Mouse (Mus musculus) hindbrain, embryonic 15.5 days (tissue): ENCODE measurements around the gene Foxl1. TPM values are rescaled to one million over a fixed set of nuclear protein-coding genes. Genes with fewer than 3 reads are reported as not detected.
A peak's percentile ranks its signal among the peaks of the same experiment; 100 is the strongest.

ENCODE experiments used
- ATAC-seq: fragments of 200-750 bp; cut with Nextera tagmentation; 2 replicates; pipeline ENCODE4 v1.8.0; 2017; ENCODE audit warnings: low read depth, moderate number of reproducible peaks, moderate TSS enrichment; ENCODE audit not compliant: low FRiP score
- H3K27ac ChIP-seq: fragments of 300-500 bp; sonication (generic); replicated peaks from 2 replicates; pipeline ENCODE4 v1.5.1; 2015; ENCODE audit warnings: mild to moderate bottlenecking, inconsistent platforms
- H3K27me3 ChIP-seq: fragments of 300-500 bp; sonication (generic); 2 replicates; pipeline ENCODE4 v1.6.1; 2015; ENCODE audit warnings: control low read depth, inconsistent platforms
- H3K36me3 ChIP-seq: fragments of 300-500 bp; sonication (generic); 2 replicates; pipeline ENCODE4 v1.6.1; 2015; ENCODE audit warnings: control low read depth, inconsistent platforms
- H3K4me1 ChIP-seq: fragments of 300-500 bp; sonication (generic); replicated peaks from 2 replicates; pipeline ENCODE4 v1.6.1; 2015; ENCODE audit warnings: control low read depth, inconsistent platforms
- H3K4me2 ChIP-seq: fragments of 300-500 bp; sonication (generic); 2 replicates; pipeline ENCODE4 v1.6.1; 2015; ENCODE audit warnings: moderate library complexity, mild to moderate bottlenecking, inconsistent platforms
- H3K4me3 ChIP-seq: fragments of 300-500 bp; sonication (generic); 2 replicates; pipeline ENCODE4 v1.5.1; 2015; ENCODE audit warnings: mild to moderate bottlenecking, inconsistent platforms
- H3K9ac ChIP-seq: fragments of 300-500 bp; sonication (generic); 2 replicates; pipeline ENCODE4 v1.6.1; 2015; ENCODE audit warnings: inconsistent platforms
- H3K9me3 ChIP-seq: fragments of 300-500 bp; sonication (generic); 2 replicates; pipeline ENCODE4 v1.6.1; 2016; ENCODE audit warnings: control low read depth, inconsistent platforms
- WGBS: fragments of 180-500 bp; shearing (Covaris S2); methylation state at CpG from one replicate; pipeline ENCODE4 v1.1.7; 2015; 5-methylcytosine and 5-hydroxymethylcytosine counted together
- polyA plus RNA-seq: library from polyadenylated mRNA; unstranded; fragments of >200 nt; fragmentation: Nextera tagmentation; extraction: Ambion mirVana; gene quantifications from 2 replicates; pipeline ENCODE4 v1.2.1, GENCODE M21; 2015

Gene Foxl1
- polyA plus RNA-seq, 1 experiment from 2014 or later: 0.40 TPM

GRCm38 (mm10) chr8:121162413-121162812 is 34.7 kb downstream of the Foxl1 start:
- H3K27ac ChIP-seq: no peak overlapping the region
- no peak for ATAC-seq

GRCm38 (mm10) chr8:121162906-121163695 is 35.4 kb downstream of the Foxl1 start:
- Histone ChIP-seq H3K4me1 (0 out of 2 replicates have a peak, but pooled peaks cover 4% of the 10 kb centered on the region), H3K4me2 (no peak overlapping the region), H3K9me3 (no peaks in the 10 kb centered on the region), H3K27ac (no peak overlapping the region), H3K9ac (no peak overlapping the region), H3K27me3 (no peaks in the 10 kb centered on the region), H3K4me3 (no peak overlapping the region), H3K36me3 (no peaks in the 10 kb centered on the region)
- no peak for ATAC-seq
- 79% methylated on average over 11 of the region's 11 CpGs for WGBS

More at GRCm38 (mm10) chr8:121162413-121162812, 34.7 kb downstream of the Foxl1 start:
- no peak overlapping the region for H3K4me2 ChIP-seq
- 0 out of 2 replicates have a peak, but pooled peaks cover 4% of the 10 kb centered on the region for H3K4me1 ChIP-seq
- H3K4me3 ChIP-seq: no peak overlapping the region
- WGBS: 77% methylated on average over 4 of the region's 4 CpGs
- H3K36me3 ChIP-seq: no peaks in the 10 kb centered on the region
- no peaks in the 10 kb centered on the region for H3K27me3 ChIP-seq
- H3K9ac ChIP-seq: no peak overlapping the region
- no peaks in the 10 kb centered on the region for H3K9me3 ChIP-seq

- 47% methylated on average over 8 of the region's 8 CpGs for WGBS
- H3K4me2 ChIP-seq: no peak overlapping the region
- H3K4me1 ChIP-seq: 0 out of 2 replicates have a peak, but pooled peaks cover 4% of the 10 kb centered on the region
- no peaks in the 10 kb centered on the region for H3K9me3 ChIP-seq
- H3K9ac ChIP-seq: no peak overlapping the region
- H3K27me3 ChIP-seq: no peaks in the 10 kb centered on the region
- no peak overlapping the region for H3K4me3 ChIP-seq
- no peak for ATAC-seq
- H3K36me3 ChIP-seq: no peaks in the 10 kb centered on the region
- no peak overlapping the region for H3K27ac ChIP-seq
Observed at GRCm38 (mm10) chr8:121164017-121164469, 36.3 kb downstream of the Foxl1 start.

GRCm38 (mm10) chr8:121168033-121168432 is 40.3 kb downstream of the Foxl1 start:
- ATAC-seq: no peak
- 0 out of 2 replicates have a peak, but pooled peaks cover 11% of the 10 kb centered on the region for H3K4me1 ChIP-seq
- no peak overlapping the region for H3K27ac ChIP-seq
- H3K9me3 ChIP-seq: no peaks in the 10 kb centered on the region
- no peak overlapping the region for H3K9ac ChIP-seq
- H3K4me3 ChIP-seq: no peak overlapping the region
- no peaks in the 10 kb centered on the region for H3K36me3 ChIP-seq
- 69% methylated on average over 5 of the region's 5 CpGs for WGBS
- H3K27me3 ChIP-seq: no peaks in the 10 kb centered on the region
- no peak overlapping the region for H3K4me2 ChIP-seq

- Histone ChIP-seq H3K4me2 (no peak overlapping the region), H3K27ac (no peak overlapping the region), H3K27me3 (no peaks in the 10 kb centered on the region), H3K9me3 (no peaks in the 10 kb centered on the region), H3K4me3 (no peak overlapping the region), H3K9ac (no peak overlapping the region), H3K4me1 (0 out of 2 replicates have a peak, but pooled peaks cover 7% of the 10 kb centered on the region), H3K36me3 (no peaks in the 10 kb centered on the region)
- WGBS: 53% methylated on average over 7 of the region's 7 CpGs
- no peak for ATAC-seq
Observed at GRCm38 (mm10) chr8:121170116-121170515, 42.4 kb downstream of the Foxl1 start.

- Histone ChIP-seq H3K9me3 (no peaks in the 10 kb centered on the region), H3K4me1 (0 out of 2 replicates have a peak, but pooled peaks cover 7% of the 10 kb centered on the region), H3K27me3 (no peaks in the 10 kb centered on the region), H3K9ac (no peak overlapping the region), H3K27ac (no peak overlapping the region), H3K4me3 (no peak overlapping the region), H3K4me2 (no peak overlapping the region), H3K36me3 (no peaks in the 10 kb centered on the region)
- 68% methylated on average over 27 of the region's 27 CpGs for WGBS
- ATAC-seq: no peak
Observed at GRCm38 (mm10) chr8:121170626-121171552, 43.1 kb downstream of the Foxl1 start.

GRCm38 (mm10) chr8:121172567-121172966 is 44.8 kb downstream of the Foxl1 start:
- no peaks in the 10 kb centered on the region for H3K27me3 ChIP-seq
- 76% methylated on average over 8 of the region's 8 CpGs for WGBS
- no peak overlapping the region for H3K9ac ChIP-seq
- no peak for ATAC-seq
- no peaks in the 10 kb centered on the region for H3K9me3 ChIP-seq
- no peak overlapping the region for H3K4me2 ChIP-seq
- H3K4me3 ChIP-seq: no peak overlapping the region
- 0 out of 2 replicates have a peak, but pooled peaks cover 7% of the 10 kb centered on the region for H3K4me1 ChIP-seq
- H3K36me3 ChIP-seq: no peaks in the 10 kb centered on the region
- no peak overlapping the region for H3K27ac ChIP-seq

GRCm38 (mm10) chr8:121174178-121174577 is 46.4 kb downstream of the Foxl1 start:
- Histone ChIP-seq H3K27ac (no peak overlapping the region), H3K36me3 (no peaks in the 10 kb centered on the region)
- no peak for ATAC-seq

GRCm38 (mm10) chr8:121174721-121175539 is 47.2 kb downstream of the Foxl1 start:
- no peaks in the 10 kb centered on the region for H3K27me3 ChIP-seq
- H3K4me1 ChIP-seq: 0 out of 2 replicates have a peak, but pooled peaks cover 7% of the 10 kb centered on the region
- H3K9ac ChIP-seq: no peak overlapping the region
- WGBS: 52% methylated on average over 29 of the region's 30 CpGs
- H3K4me2 ChIP-seq: no peak overlapping the region; the same call in 1 of the 2 replicates
- H3K4me3 ChIP-seq: no peak overlapping the region
- no peaks in the 10 kb centered on the region for H3K9me3 ChIP-seq
- no peak for ATAC-seq
- no peak overlapping the region for H3K27ac ChIP-seq
- no peaks in the 10 kb centered on the region for H3K36me3 ChIP-seq

More at GRCm38 (mm10) chr8:121174178-121174577, 46.4 kb downstream of the Foxl1 start:
- no peak overlapping the region for H3K4me3 ChIP-seq
- H3K9me3 ChIP-seq: no peaks in the 10 kb centered on the region
- WGBS: 69% methylated on average over 10 of the region's 10 CpGs
- H3K4me1 ChIP-seq: 0 out of 2 replicates have a peak, but pooled peaks cover 7% of the 10 kb centered on the region
- H3K4me2 ChIP-seq: no peak overlapping the region; the same call in 1 of the 2 replicates
- no peak overlapping the region for H3K9ac ChIP-seq
- H3K27me3 ChIP-seq: no peaks in the 10 kb centered on the region

GRCm38 (mm10) chr8:121175540-121176090 is 47.9 kb downstream of the Foxl1 start:
- ATAC-seq: 0 out of 2 replicates have a peak, but pooled peaks have one; percentile 24
- Histone ChIP-seq H3K9me3 (no peaks in the 10 kb centered on the region), H3K27ac (no peak overlapping the region), H3K4me2 (no peak overlapping the region), H3K9ac (no peak overlapping the region), H3K27me3 (no peaks in the 10 kb centered on the region), H3K36me3 (no peaks in the 10 kb centered on the region), H3K4me3 (no peak overlapping the region), H3K4me1 (peaks cover 7% of the 10 kb centered on the region)
- WGBS: 70% methylated on average over 8 of the region's 8 CpGs

GRCm38 (mm10) chr8:121176291-121176690 is 48.6 kb downstream of the Foxl1 start:
- Histone ChIP-seq H3K9me3 (no peaks in the 10 kb centered on the region), H3K9ac (no peak overlapping the region), H3K36me3 (no peaks in the 10 kb centered on the region), H3K27ac (no peak overlapping the region), H3K27me3 (no peaks in the 10 kb centered on the region), H3K4me1 (peaks cover 10% of the 10 kb centered on the region), H3K4me2 (no peak overlapping the region), H3K4me3 (no peak overlapping the region)
- ATAC-seq: no peak
- 37% methylated on average over 3 of the region's 3 CpGs for WGBS
